Mouse (Mus musculus): ENCODE measurements around the gene Angptl3.

Angptl3 gene

DNA sequence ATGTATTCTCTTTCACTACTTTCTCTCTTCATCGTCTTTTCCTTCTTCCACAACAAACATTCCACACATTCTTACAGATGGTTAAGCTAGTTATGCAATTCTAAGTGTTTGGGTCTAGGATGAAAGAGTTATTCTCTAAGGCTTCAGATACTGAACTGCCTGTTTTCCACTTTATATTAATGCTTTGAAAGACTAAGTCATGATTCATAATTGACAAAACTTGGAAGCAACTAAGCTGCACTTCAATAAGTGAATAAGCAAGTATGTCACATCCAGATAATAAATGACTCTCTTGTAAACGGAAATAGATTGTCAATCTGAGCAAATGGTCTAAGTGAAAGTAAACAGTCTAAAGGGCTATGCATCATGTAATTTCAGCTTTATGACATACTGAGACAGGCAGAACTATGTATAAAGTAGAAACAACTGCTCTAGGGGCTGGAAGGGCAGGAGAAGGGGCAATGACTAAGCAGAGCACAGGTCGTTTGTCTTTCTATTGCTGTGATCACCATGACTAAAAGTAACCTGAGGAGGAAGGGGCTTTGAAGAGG is 60.5 kb downstream of the Angptl3 start:
- Histone ChIP-seq H3K4me1 (replicated peaks; ENCODE audit: low read depth, low read length) (peaks cover 16% of the 10 kb centered on the region), H3K4me3 (replicated peaks; ENCODE audit: low read length) (no peak overlapping the region), H3K36me3 (ENCODE audit: insufficient read depth, low read length) (0 out of 2 replicates have a peak, but pooled peaks cover 2% of the 10 kb centered on the region), H3K9me3 (ENCODE audit: low read length) (no peaks in the 10 kb centered on the region), H3K27me3 (ENCODE audit: insufficient read depth, low read length) (no peaks in the 10 kb centered on the region)
- TF ChIP-seq POU5F1 (IDR thresholded peaks at IDR 0.05; ENCODE audit: borderline replicate concordance, low read length) (no peak), CTCF (conservative IDR thresholded peaks at IDR 0.05; ENCODE audit: low read length) (no peak), NANOG (IDR thresholded peaks at IDR 0.05; ENCODE audit: borderline replicate concordance, low read length) (no peak)

DNA sequence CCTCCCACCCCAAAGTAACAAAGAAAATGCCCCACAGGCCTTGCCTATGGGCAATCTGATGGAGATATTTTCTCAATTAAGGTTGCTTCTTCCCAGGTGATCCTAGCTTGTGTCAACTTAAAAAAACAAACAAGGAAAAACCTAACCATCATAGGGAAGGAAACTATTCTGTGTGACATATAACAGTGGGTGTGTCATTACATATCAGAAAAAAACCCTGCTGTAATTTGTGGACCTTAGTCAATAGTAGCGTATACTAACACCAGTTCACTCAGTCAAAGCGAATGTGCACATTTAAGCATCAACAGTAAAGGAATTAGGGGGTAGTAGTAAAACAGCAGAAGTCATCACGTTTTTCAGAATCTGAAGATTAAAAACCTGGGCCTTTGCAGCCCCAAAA is 61.0 kb downstream of the Angptl3 start:
- H3K36me3 ChIP-seq (ENCODE audit: insufficient read depth, low read length): 0 out of 2 replicates have a peak, but pooled peaks cover 2% of the 10 kb centered on the region
- TF ChIP-seq CTCF (conservative IDR thresholded peaks at IDR 0.05; ENCODE audit: low read length) (no peak), POU5F1 (IDR thresholded peaks at IDR 0.05; ENCODE audit: borderline replicate concordance, low read length) (no peak), NANOG (IDR thresholded peaks at IDR 0.05; ENCODE audit: borderline replicate concordance, low read length) (no peak)
- H3K27me3 ChIP-seq (ENCODE audit: insufficient read depth, low read length): no peaks in the 10 kb centered on the region
- H3K9me3 ChIP-seq (ENCODE audit: low read length): no peaks in the 10 kb centered on the region
- H3K4me1 ChIP-seq (replicated peaks; ENCODE audit: low read depth, low read length): peaks cover 16% of the 10 kb centered on the region
- no peak overlapping the region for H3K4me3 ChIP-seq (replicated peaks; ENCODE audit: low read length)
